Mouse (Mus musculus): ENCODE data around the gene Ckap4.
"Not testable (repeated sequence)": the region's sequence is repeated elsewhere in the genome, so short reads cannot be mapped to it uniquely, and the experiment has no call there.

Ckap4 gene

DNA sequence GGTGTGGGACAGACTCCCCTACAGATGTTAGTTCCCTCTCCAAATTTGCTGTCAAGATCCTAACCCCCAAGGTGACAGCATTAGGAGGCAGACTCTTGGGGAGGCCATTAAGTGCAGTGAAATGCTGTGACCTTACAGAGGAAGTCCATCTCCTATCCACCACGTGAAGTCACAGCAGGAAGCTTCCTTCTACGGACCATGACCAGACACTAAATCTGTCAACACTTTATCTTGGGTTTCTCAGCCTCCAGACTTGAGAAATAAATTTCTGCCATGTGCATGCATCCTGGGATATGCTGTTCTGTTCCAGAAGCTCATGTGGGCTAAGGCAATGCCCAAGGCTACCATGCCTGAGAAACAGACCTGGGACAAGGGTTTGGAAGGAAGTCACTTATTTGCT is 35.0 kb downstream of the Ckap4 start:
- DNase-seq: no peak

DNA sequence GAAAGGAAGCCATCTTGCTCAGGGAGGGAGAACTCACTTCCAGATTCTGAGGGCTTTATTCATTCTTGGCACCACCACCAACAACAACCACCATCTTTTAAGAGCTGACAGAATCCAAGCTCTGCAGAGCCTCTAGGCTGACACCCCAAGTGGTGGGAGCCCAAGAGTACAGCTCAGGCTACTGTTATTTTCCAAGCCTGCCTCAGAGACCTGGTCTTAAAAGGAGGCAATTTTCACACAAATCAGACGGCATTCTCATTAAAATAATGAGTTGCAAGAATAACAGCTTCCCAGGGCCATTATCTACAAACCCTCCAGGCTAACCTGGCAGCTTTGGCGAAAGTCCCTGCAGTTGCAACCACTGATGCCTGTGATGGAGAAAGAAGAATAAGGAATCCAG is 37.1 kb downstream of the Ckap4 start:
- DNase-seq: no peak

DNA sequence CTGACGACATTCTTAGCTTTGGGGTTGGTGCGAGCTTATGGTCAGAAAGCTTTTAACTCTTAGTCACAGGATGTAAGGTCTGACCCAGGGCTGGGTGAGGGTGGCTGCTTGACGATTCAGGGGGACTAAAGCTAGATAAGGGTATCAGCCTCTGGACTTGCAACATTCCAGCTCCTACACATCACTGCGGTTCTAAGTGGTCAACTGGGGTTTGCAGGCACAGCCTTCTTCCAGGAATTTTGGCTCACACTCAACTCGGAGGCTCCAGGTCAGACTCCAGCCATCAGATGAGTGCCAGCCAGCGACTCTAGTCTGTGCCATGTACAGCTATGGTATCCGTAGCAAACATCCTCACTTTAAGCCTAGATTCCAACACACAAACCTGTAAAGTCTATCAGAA is 39.4 kb downstream of the Ckap4 start:
- DNase-seq: no peak

DNA sequence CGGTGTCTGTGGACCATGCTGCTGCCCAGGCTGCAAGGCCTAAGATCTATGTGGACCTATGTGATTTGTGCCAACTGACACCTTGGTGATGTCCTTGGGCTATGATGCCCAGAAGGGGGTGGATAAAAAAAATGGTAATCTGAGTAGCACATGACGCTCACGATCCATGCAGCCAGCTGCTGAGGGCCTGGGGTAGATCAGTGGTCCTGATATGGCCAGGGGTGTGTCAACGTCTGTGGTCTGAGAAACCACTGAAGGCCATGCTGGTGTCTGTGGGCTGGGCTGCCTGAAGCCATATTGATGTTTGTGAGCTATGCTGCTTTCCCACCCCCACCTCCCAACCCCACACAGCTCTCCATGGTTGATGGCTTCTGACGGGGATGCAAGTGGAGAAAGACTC is 43.7 kb downstream of the Ckap4 start:
- DNase-seq: no peak

DNA sequence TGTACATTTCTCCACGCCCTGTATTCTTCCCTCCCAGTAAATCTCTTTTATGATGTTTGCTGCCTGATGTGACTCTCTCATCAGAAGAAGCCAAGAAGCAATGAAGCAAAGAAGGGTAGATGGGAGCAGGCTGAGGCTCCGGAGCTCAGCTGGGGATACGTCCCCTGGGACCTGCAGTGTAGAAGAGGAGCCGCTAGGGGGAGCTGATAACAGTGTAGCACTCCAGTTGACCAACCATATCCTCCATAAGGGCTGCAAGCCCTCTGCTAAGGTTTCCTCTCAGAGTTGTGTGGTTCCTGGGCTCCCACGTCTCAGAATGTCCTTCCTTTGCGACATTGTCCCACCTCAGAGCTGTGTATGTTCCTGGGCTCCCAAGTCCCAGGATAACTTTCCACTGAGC is 45.5 kb downstream of the Ckap4 start:
- peak; percentile 38 to 72 for DNase-seq

DNA sequence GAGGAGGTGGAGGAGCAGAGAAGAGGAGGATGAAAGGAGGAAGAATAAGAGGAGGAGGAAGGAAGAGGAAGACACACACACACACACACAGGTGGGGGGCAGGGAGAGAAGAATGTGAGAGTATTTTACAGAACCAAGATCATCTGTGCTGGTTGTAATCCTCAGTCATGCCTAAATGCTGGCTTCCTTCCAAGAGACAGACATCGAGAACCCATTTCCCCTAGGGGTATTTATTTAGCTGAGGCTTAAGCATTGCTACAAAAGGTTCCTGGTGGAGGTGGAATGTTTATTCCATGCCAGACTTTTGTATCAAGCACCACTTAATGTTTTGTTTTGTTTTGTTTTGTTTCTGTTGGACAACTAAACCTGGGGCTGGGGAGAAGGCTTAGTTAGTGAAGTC is 49.2 kb downstream of the Ckap4 start:
- no peak for DNase-seq

DNA sequence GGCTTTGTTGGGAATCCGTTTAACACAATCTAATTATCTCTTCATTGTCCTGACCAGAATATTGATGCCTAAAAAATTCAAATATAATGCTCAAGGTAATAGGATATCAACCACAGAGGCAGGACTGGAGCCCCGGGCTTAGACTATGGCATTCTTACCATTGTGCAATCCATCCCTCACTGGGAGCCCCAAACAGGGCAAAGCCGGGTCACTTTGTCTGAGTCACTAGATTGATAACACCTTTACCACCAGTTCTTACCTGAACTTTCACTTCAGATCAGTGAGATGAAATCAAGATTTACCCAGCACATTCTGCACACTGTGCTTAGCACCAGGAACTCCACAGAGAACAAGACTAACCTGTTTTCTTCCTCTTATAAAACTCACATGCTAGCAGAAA is 50.3 kb downstream of the Ckap4 start:
- DNase-seq: no peak

DNA sequence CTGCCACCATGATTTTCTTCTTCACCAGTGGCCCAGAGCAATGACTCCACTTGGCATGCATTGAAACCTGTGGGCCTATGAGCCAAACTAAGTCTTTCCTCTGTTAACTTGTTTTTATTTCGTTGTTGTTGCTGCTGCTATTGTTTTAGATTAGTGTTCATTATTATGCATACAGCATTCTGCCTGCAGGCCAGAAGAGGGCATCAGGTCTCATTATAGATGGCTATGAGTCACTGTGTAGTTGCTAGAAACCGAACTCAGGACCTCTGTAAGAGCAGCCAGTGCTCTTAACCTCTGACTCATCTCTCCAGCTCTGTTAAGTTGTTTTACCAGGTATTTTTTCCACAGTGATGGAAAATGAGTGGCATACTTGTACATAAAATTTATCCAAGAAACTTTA is 50.8 kb downstream of the Ckap4 start:
- DNase-seq: no peak

DNA sequence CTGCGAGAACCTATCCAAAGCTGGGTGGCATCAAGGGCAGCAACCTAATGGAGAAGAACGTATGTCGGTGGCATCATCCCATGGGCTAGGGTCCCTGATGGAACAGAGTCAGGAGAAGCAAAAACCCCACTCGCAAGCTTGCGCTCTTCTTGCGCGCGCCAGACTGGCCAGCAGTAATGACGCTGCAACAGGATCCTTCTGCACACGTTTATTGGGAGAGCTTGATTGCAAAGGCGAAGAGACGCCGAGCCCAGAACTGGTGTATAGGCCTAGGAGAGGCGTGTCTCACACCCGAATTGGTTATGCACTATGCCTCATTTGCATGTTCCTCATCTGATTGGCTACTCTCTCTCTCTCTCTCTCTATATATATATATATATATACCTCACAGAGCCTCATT is 51.4 kb downstream of the Ckap4 start:
- DNase-seq: not testable (repeated sequence)

DNA sequence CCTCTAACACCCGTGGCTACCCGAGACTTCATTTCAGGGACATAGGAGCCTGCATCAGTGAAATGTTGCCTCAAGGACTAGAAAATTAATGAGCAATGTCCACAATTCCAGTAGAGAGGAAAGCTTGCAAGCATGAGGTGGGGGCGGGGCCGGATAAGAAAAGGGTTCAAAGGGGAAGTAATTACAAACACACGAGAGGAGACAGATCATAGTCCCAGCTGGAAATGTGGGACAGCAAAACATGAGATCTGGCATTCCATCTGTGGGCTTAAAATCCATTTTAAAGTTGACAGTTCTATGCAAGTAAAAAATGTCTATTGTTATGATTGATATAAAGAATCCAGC is 52.6 kb downstream of the Ckap4 start:
- peak in 1 of 2 experiments; percentile 39 for DNase-seq

DNA sequence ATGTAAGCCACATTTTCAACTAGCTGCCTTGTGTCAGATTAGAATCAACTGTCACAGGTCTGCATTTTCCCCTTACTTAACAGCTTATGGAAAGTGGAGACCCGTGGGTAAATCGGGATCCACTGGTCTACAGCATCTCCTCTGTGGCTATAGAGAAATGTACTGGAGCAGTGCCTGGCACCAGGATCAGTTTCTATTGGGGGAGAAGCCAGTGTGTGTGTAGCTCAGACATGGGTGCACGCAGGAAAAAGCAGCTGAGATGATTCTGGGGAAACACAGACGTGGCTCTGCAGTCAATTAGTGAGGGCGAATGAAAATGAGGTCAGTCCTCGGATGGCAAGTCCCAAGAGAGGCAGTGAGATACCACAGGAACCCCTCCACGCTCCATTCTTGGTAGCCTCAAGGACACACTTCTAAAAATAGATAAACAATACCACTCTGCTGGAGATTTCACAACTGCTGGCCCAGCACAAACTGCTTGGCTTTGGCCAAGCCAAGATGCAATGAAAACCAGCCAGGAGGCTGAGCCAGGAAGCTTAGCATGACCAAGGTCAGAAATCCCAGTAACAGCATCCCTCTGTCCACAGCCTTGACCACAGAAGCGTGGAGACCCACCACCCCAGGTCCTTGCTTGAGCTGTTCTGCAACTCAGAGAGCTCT is 53.1 kb downstream of the Ckap4 start:
- peak; percentile 47 to 49 for DNase-seq

DNA sequence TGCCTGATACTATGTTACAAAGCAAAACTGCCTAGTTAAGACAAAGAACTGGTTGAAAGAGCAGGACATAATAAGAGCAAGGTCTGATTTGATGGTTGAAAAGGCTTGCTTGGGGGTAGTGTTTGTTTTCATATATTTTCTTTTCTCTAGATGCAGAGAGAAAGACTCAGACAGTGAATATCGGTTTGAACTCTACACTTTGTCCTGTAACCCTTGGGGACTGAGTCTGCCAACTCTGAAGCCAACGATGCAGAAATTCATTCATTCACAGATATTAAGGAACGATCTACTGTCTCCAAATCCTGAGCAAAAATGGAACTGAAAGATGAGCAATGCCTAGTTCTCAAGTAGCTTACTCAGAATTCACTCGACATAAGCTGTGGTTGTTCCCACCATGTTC is 53.7 kb downstream of the Ckap4 start:
- peak; percentile 23 to 27 for DNase-seq

DNA sequence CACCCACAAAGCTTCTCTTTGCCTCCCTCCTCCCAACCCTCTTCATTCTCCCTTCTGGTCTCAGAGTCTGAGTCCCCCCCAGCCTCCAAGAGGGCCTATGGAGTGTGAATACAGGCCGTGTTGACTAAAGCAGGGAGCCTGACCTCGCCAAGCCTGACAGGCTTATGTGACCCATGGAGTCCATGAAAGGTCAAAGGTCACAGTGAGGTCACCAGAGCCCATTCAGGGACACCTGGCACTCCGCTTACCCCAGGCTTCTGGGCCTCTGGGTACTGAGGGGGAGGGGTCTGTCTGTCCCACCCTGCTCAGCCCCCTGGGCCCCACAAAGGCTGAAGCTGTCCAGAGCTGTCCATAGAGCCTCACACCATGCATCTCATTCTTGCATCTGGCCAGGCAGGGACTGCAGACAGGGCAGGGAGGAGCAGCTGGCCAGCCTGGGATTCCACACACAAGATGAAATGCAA is 56.2 kb downstream of the Ckap4 start:
- DNase-seq: no peak

DNA sequence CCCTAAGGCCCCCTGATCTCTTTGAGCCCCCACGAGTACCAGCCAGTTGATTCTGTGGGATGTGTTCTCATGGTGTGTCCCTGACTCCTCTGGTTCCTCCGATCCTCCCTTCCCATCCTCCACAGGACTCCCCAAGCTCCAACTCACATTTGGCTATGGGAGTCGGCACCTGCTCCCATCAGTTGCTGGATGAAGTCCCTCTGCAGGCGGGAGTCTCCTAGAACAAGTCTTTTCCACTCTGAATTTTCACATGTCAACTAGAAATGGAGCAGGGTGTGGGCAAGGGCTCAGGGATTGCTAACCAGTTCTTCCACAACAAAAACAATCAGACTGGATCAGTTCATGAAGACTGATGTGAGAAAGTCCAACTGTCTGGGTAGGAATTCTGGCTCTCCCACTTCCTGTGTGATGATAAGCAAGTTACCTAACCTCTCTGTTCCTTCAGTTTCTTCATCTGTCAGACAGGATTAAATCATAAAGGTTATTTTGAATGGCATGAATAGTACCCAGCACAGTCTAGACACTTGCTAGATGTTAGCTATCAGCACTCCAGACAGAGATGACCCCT is 56.7 kb downstream of the Ckap4 start:
- DNase-seq: no peak

Data from kidney, adult 8-10 months (tissue).